Mouse (Mus musculus) heart, adult 8-10 months (tissue): ENCODE measurements around the gene Ip6k1. TPM values are rescaled to one million over a fixed set of nuclear protein-coding genes. Genes with fewer than 3 reads are reported as not detected.

Source experiments
- DNase-seq: peaks from one replicate; pipeline ENCODE4 v3.0.0; 2022; ENCODE audit warnings: low spot score
- microRNA-seq: library from miRNA; unstranded; fragments of <30 nt; microRNA quantifications from one replicate; pipeline ENCODE4 v1.2.0, GENCODE M21; 2022
- total RNA-seq, 4 experiments: library from RNA; stranded (reverse); gene quantifications; 2 replicates each; pipeline ENCODE4 v1.2.4; 2022

The Ip6k1 gene
- total RNA-seq, 4 experiments from 2014 or later = 32.4 to 54.1 (median 41.1) TPM

DNA sequence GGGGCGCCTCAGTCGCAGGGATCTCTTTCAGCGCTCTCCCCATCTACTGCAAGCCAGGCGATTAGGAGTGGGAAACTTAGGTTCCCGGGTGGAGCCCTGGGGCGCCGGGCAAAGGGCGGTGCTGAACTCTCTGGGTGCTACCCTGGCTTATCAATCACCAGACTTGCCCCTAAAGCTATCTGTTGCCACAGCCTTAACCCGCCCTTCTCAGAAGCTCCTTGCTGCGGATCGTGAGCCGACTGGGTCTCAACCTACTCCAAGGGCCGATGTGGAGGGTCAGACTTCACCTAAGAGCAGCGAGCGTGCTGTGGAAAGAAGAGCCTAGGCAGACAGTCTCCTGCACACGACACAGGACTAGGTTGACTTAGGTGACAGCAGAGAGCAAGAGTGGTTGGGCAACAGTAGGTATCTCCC is 92.7 kb downstream of the Ip6k1 start:
- DNase-seq = peak; percentile 29

- DNase-seq = peak; percentile 60
Observed at GRCm38 (mm10) chr9:108095518-108095917, 93.2 kb downstream of the Ip6k1 start.

DNA sequence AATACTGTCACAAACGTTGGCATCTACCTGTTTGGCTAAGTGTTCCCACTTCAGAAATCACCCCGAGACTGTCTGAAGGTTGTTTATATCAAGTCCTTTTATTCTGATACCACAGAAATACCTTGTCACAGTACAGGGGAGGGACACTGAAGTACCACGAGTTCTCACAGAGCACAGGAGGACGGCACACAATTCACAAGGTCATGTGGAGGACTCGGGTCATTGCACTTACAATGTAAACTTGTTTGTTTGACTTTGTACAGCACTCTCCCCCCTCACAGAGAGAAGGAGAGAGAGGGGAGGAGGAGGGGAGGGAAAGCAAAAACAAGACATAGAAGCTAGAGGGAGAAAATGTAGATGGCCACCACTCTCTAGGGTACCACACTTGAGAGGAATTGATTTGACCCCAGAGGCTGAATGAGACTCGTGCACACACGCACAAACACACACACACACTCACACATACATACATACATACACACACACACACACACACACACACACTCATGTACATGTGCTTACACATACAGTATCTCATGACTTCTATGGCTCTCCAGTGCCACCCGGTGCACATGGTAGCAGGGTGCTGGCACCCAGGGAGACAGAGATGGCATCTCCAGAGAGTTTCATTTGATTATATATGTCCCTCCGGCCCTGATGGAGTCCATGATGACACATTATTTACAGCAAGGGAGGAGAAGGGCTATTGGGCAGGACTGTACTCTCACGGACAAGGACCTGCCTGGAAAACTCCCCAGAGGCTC is 93.8 kb downstream of the Ip6k1 start:
- no peak for DNase-seq

Small RNA genes within 50 kb of the gene (microRNA-seq; reads per million reads assigned to microRNA genes)
- not detected for gene Mir7088

Other genes starting within 250 kb of the Ip6k1 start
- gene Rbm5, start 231.5 kb upstream of the Ip6k1 start, total RNA-seq = 10 to 100 TPM; 34.0 to 45.4 (median 39.7) TPM
- 10 to 100 TPM; 24.8 to 31.0 (median 27.6) TPM for gene Rbm6, start 129.3 kb upstream of the Ip6k1 start, total RNA-seq
- gene Mon1a, start 114.3 kb upstream of the Ip6k1 start, total RNA-seq = 10 to 100 TPM; 10.8 to 12.2 (median 11.9) TPM
- gene Mst1r, start 95.6 kb upstream of the Ip6k1 start, total RNA-seq = 1 to 10 TPM; 1.3 to 3.7 (median 2.1) TPM
- gene Actl11, start 74.0 kb upstream of the Ip6k1 start, total RNA-seq = not detected
- under 1 TPM in 2 of 4 experiments, not detected in 2; 0.16 to 0.66 TPM for gene Camkv, start 66.8 kb upstream of the Ip6k1 start, total RNA-seq
- gene Traip, start 52.4 kb upstream of the Ip6k1 start, total RNA-seq = 1 to 10 TPM in 1 of 4 experiments, under 1 TPM in 3; 0.33 to 1.6 (median 0.80) TPM
- 10 to 100 TPM in 3 of 4 experiments, 1 to 10 TPM in 1; 8.8 to 20.8 (median 13.5) TPM for gene Uba7, start 27.0 kb upstream of the Ip6k1 start, total RNA-seq
- under 1 TPM in 1 of 4 experiments, not detected in 3; 0.25 TPM for gene Gm20661, start 19.4 kb upstream of the Ip6k1 start, total RNA-seq
- gene Inka1, start 16.6 kb upstream of the Ip6k1 start, total RNA-seq = 1 to 10 TPM; 6.0 to 9.5 (median 9.0) TPM
- gene Cdhr4, start 10.0 kb upstream of the Ip6k1 start, total RNA-seq = under 1 TPM in 3 of 4 experiments, not detected in 1; 0.17 to 0.41 (median 0.19) TPM
- not detected for gene Gm20662, start 6.2 kb upstream of the Ip6k1 start, total RNA-seq
- 1 to 10 TPM; 7.3 to 9.6 (median 9.0) TPM for gene Gmppb, start 46.7 kb downstream of the Ip6k1 start, total RNA-seq
- 1 to 10 TPM; 1.3 to 3.1 (median 1.6) TPM for gene Amigo3, start 50.7 kb downstream of the Ip6k1 start, total RNA-seq
- under 1 TPM in 1 of 4 experiments, not detected in 3; 0.14 TPM for gene Mst1, start 77.9 kb downstream of the Ip6k1 start, total RNA-seq
- gene Rnf123, start 80.8 kb downstream of the Ip6k1 start, total RNA-seq = 100 to 1,000 TPM; 103 to 132 (median 110) TPM
- gene Apeh, start 92.1 kb downstream of the Ip6k1 start, total RNA-seq = 10 to 100 TPM; 38.5 to 49.0 (median 44.9) TPM
- under 1 TPM; 0.05 to 0.06 (median 0.06) TPM for gene Bsn, start 187.9 kb downstream of the Ip6k1 start, total RNA-seq